Mouse (Mus musculus): ENCODE results near the gene Hip1. TPM values are rescaled to one million over a fixed set of nuclear protein-coding genes. Genes with fewer than 3 reads are reported as not detected.
"Not testable (repeated sequence)": the region's sequence is repeated elsewhere in the genome, so short reads cannot be mapped to it uniquely, and the experiment has no call there.

Hip1 gene
- polyA plus RNA-seq, 1 experiment from 2014 or later: 41.7 TPM

DNA sequence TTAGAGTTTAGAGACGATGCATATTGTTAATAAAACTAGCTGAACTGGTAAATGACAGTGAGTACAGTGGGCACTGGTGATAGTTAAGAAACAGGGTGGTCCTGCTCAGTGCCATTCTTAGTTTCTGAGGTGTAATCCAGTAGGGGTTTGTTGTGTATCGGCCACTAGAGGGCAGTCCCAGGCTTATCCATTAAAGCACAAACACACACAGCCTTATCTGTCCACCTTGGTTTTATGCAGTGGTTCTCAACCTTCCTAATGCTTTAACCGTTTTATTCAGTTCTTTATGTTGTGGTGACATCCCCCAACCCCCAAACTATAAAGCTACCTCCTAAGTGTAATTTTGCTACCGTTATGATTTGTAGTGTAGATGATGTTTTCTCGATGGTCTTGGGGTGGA lies 149.1 kb downstream of the Hip1 start:
- no peaks in the 10 kb centered on the region for H3K9me3 ChIP-seq
- H3K27ac ChIP-seq: no peak overlapping the region
- H3K4me3 ChIP-seq: no peak overlapping the region
- H3K36me3 ChIP-seq: peaks cover 19% of the 10 kb centered on the region
- H3K4me1 ChIP-seq: peaks cover 13% of the 10 kb centered on the region
- 44% methylated on average over 5 of the region's 5 CpGs for WGBS
- H3K27me3 ChIP-seq (ENCODE audit: insufficient read depth, poor library complexity, severe bottlenecking): no peaks in the 10 kb centered on the region
- DNase-seq (ENCODE audit: low spot score): no peak

DNA sequence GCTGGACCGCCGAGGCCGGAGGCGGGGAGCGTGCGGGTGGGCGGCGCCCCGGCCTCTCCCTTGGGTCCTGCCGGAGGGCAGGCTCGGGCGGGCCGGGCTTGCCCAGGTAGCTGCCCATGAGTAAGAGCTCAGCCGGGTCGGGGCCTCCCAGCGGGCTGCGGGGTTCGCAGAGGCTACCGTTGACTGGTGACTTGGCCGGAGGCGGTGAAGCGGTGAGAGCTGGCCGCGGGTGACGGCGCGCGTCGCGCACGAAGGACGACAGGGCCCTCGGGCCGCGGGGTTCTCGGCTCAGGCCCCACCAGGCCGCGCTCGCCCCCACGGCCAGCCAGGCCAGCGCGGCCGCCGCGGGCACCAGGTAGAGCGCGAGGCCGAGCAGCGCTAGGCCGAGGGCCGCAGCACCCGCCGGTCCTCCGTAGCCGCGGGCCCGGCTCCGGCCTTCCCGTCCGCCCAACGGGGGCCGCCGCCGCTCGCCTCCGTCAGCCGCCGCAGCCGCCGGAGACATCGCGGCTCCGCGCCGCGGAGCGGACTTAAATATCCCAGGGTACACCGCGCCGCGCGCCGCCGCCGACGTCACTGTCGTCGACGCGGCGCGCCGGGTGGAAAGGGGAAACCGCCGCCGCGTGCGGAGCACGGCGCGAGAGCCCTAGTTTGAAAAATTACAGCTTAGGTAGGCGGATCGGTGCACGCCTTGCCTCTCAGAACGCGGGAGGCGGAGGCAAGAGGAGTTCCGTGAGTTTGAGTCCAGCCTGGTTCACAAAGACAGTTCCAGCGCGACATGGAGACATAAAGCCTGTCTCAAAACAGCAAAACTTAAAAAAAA lies 150.7 kb downstream of the Hip1 start, which contains the start of gene Pom121:
Gene Pom121, minus strand, starts transcription at position 543 of the 820 bp plus-strand sequence.
- WGBS: 1% methylated on average over 110 of the region's 110 CpGs
- H3K27ac ChIP-seq: peak within 1 kb of the TSS; percentile 99
- DNase-seq (ENCODE audit: low spot score): peak; percentile 88
- H3K4me3 ChIP-seq: peak within 1 kb of the TSS; percentile 98
- peaks cover 13% of the 10 kb centered on the region for H3K4me1 ChIP-seq
- H3K36me3 ChIP-seq: peaks cover 34% of the 10 kb centered on the region
- no peaks in the 10 kb centered on the region for H3K27me3 ChIP-seq (ENCODE audit: insufficient read depth, poor library complexity, severe bottlenecking)
- no peaks in the 10 kb centered on the region for H3K9me3 ChIP-seq

GRCm38 (mm10) chr5:135383771-135384170 lies 161.1 kb downstream of the Hip1 start:
- DNase-seq (ENCODE audit: low spot score): no peak
- no peaks in the 10 kb centered on the region for H3K27me3 ChIP-seq (ENCODE audit: insufficient read depth, poor library complexity, severe bottlenecking)
- H3K4me1 ChIP-seq: no peaks in the 10 kb centered on the region
- WGBS: 84% methylated on average over 10 of the region's 10 CpGs
- no peak overlapping the region for H3K4me3 ChIP-seq
- H3K9me3 ChIP-seq: no peaks in the 10 kb centered on the region
- no peak overlapping the region for H3K27ac ChIP-seq
- H3K36me3 ChIP-seq: peaks cover 95% of the 10 kb centered on the region

GRCm38 (mm10) chr5:135382746-135383145 lies 162.2 kb downstream of the Hip1 start:
- Histone ChIP-seq H3K36me3 (peaks cover 95% of the 10 kb centered on the region), H3K4me3 (no peak overlapping the region), H3K4me1 (no peaks in the 10 kb centered on the region), H3K27me3 (ENCODE audit: insufficient read depth, poor library complexity, severe bottlenecking) (no peaks in the 10 kb centered on the region), H3K27ac (no peak overlapping the region), H3K9me3 (no peaks in the 10 kb centered on the region)
- DNase-seq (ENCODE audit: low spot score): no peak
- 92% methylated on average over 7 of the region's 7 CpGs for WGBS

DNA sequence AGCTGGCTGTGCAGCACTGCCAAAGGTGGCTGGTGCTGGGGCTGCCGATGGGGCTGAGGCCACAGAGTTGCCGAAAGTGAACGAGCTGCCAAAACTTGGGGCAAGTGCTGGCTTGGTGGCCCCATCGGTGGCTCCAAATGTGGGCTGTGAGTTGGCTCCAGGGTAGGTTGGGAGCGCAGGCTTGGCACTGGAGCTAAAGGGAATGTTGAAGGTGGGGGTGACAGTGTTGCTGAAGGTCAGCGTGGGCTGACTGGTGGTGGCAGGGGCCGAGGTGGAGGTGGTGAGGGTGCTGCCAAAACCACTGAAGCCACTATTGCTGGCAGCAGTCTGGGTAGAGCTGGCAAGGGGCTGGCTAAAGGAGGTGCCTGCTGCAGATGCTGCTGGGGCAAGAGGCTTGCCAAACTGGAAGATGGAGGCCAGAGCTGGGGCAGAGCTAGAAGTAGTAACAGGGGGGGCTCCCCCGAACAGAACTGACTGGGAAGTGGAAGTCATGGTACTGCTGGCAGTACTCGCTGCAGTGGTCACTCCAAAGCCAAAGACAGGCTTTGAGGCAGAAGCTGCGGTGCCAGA lies 163.5 kb downstream of the Hip1 start:
- no peaks in the 10 kb centered on the region for H3K9me3 ChIP-seq
- no peak overlapping the region for H3K4me3 ChIP-seq
- DNase-seq (ENCODE audit: low spot score): no peak
- H3K36me3 ChIP-seq: peaks cover 92% of the 10 kb centered on the region
- no peak overlapping the region for H3K27ac ChIP-seq
- 92% methylated on average over 10 of the region's 10 CpGs for WGBS
- H3K4me1 ChIP-seq: no peaks in the 10 kb centered on the region
- H3K27me3 ChIP-seq (ENCODE audit: insufficient read depth, poor library complexity, severe bottlenecking): no peaks in the 10 kb centered on the region

DNA sequence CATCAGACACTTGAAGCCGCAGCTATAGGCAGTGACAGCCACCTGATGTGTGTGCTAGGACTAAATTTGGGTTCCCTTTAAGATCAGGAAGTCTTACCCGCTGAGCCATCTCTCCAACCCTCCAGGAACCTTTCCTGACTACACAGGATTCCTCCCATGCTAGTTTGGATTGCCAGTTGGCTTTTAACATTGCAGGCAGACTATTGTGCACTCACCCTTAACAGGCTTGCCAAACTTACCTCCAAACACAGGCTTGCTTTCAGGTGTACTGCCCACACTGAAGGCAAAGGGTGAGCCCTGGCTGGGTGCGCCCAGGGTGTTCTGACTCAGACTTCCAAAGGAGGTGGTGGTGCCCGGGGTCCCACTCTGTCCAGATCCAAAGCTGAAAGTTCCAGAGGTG lies 164.2 kb downstream of the Hip1 start:
- no peak overlapping the region for H3K27ac ChIP-seq
- no peaks in the 10 kb centered on the region for H3K27me3 ChIP-seq (ENCODE audit: insufficient read depth, poor library complexity, severe bottlenecking)
- H3K4me3 ChIP-seq: no peak overlapping the region
- H3K36me3 ChIP-seq: peaks cover 96% of the 10 kb centered on the region
- no peaks in the 10 kb centered on the region for H3K4me1 ChIP-seq
- no peak for DNase-seq (ENCODE audit: low spot score)
- WGBS: 92% methylated on average over 4 of the region's 4 CpGs
- H3K9me3 ChIP-seq: no peaks in the 10 kb centered on the region

- peaks cover 96% of the 10 kb centered on the region for H3K36me3 ChIP-seq
- H3K9me3 ChIP-seq: no peaks in the 10 kb centered on the region
- DNase-seq (ENCODE audit: low spot score): no peak
- no peaks in the 10 kb centered on the region for H3K4me1 ChIP-seq
- 80% methylated on average over 2 of the region's 2 CpGs for WGBS
- no peak overlapping the region for H3K27ac ChIP-seq
- H3K4me3 ChIP-seq: no peak overlapping the region
- H3K27me3 ChIP-seq (ENCODE audit: insufficient read depth, poor library complexity, severe bottlenecking): no peaks in the 10 kb centered on the region
Observed at GRCm38 (mm10) chr5:135376341-135376740, 168.6 kb downstream of the Hip1 start.

- peaks cover 86% of the 10 kb centered on the region for H3K36me3 ChIP-seq
- H3K4me3 ChIP-seq: no peak overlapping the region
- WGBS: 84% methylated on average over 8 of the region's 8 CpGs
- H3K27me3 ChIP-seq (ENCODE audit: insufficient read depth, poor library complexity, severe bottlenecking): no peaks in the 10 kb centered on the region
- H3K9me3 ChIP-seq: no peaks in the 10 kb centered on the region
- no peak for DNase-seq (ENCODE audit: low spot score)
- H3K4me1 ChIP-seq: peaks cover 10% of the 10 kb centered on the region
- H3K27ac ChIP-seq: no peak overlapping the region
Observed at GRCm38 (mm10) chr5:135375167-135375566, 169.8 kb downstream of the Hip1 start.

DNA sequence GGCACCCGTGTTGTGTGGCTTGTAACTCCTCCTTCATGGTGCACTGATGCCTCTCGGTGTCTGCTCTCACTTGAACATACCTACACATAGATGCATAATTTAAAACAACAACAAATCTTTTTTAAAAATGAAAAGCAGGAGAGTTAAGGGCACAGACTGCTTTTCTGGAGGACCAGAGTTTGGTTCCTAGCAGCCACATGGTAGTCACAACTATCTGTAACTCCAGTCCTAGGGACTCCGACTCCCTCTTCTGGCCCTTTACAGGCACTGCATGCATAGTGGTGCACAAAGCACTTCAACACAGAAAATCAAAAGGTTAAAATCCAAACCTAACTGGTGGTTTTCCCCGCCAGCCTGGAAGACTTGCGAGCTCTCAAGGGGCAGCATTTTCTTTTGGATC lies 171.3 kb downstream of the Hip1 start:
- no peak for DNase-seq (ENCODE audit: low spot score)
- WGBS: 93% methylated on average over 5 of the region's 5 CpGs
- Histone ChIP-seq H3K36me3 (peaks cover 71% of the 10 kb centered on the region), H3K4me3 (no peak overlapping the region), H3K4me1 (peaks cover 17% of the 10 kb centered on the region), H3K27me3 (ENCODE audit: insufficient read depth, poor library complexity, severe bottlenecking) (no peaks in the 10 kb centered on the region), H3K9me3 (no peaks in the 10 kb centered on the region), H3K27ac (no peak overlapping the region)

DNA sequence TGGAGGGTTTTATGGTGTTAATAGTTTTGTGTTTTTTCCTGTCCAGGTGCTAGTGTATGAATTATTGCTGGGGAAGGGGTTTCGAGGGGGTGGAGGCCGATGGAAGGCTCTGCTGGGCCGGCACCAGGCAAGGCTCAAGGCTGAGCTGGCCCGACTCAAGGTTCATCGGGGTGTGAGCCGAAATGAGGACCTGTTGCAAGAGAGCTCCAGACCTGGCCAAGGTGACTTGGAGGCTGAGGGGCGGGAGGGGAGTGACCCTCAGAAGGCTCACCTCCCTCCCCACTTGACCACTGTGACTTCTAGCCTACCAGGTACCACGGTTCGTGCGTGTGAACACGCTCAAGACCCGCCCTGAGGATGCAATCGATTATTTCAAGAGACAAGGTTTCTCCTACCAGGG lies 173.7 kb downstream of the Hip1 start:
- no peaks in the 10 kb centered on the region for H3K9me3 ChIP-seq
- H3K4me1 ChIP-seq: peaks cover 17% of the 10 kb centered on the region
- H3K27me3 ChIP-seq (ENCODE audit: insufficient read depth, poor library complexity, severe bottlenecking): peaks cover 9% of the 10 kb centered on the region
- H3K4me3 ChIP-seq: no peak overlapping the region
- DNase-seq (ENCODE audit: low spot score): no peak
- H3K27ac ChIP-seq: no peak overlapping the region
- 94% methylated on average over 13 of the region's 13 CpGs for WGBS
- peaks cover 49% of the 10 kb centered on the region for H3K36me3 ChIP-seq

DNA sequence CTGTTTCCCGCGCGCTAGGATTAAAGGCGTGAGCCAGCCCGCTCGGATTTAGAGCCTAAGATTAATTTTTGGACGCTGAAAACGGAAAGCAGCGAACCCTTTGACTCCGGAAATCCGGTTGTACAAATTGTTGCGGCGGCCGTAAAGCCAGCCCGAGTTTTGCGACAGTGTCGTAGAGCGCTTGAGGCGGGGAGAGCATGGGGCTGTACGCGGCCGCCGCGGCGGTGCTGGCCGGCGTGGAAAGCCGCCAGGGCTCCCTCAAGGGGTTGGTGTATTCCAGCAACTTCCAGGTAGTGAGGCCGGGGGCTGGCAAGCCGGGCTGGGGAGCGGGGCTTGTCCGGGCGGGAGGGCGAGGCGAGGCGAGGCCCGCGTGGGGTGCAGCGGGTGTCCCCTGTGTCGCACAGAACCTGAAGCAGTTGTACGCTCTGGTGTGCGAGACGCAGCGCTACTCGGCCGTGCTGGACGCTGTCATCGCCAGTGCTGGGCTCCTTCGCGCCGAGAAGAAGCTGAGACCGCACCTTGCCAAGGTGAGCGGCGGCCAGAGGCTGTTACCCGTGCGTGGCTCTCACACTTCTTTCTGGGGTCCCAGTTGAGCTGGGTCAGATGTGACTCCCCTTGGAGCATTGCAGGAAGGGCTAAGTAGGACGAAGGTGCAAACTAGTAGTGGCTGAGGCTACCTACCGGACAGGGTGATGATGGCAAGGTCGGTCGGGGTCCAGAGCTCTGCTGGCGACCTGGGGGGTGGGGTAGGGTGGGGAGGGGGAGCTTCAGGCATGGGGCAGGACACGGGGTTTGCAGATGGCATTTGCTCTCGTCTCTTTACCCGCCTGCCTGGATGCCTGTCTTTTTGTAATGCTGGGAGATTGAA lies 174.9 kb downstream of the Hip1 start, which contains the start of gene Nsun5:
Gene Nsun5, plus strand, starts transcription at position 167 of the 868 bp plus-strand sequence.
- Histone ChIP-seq H3K9me3 (no peaks in the 10 kb centered on the region), H3K4me1 (peaks cover 17% of the 10 kb centered on the region), H3K4me3 (peak within 1 kb of the TSS; percentile 97), H3K27ac (peak within 1 kb of the TSS; percentile 89), H3K27me3 (ENCODE audit: insufficient read depth, poor library complexity, severe bottlenecking) (peaks cover 12% of the 10 kb centered on the region), H3K36me3 (peaks cover 37% of the 10 kb centered on the region)
- DNase-seq (ENCODE audit: low spot score): peak; percentile 95
- WGBS: under 1% methylated on average over 64 of the region's 64 CpGs

GRCm38 (mm10) chr5:135369196-135369595 lies 175.7 kb downstream of the Hip1 start:
- Histone ChIP-seq H3K27me3 (ENCODE audit: insufficient read depth, poor library complexity, severe bottlenecking) (peaks cover 20% of the 10 kb centered on the region), H3K4me3 (peak overlapping the region; percentile 97), H3K4me1 (peaks cover 17% of the 10 kb centered on the region), H3K36me3 (peaks cover 29% of the 10 kb centered on the region), H3K27ac (peak overlapping the region; percentile 89; the same call in 1 of the 2 replicates)
- not testable (repeated sequence) for H3K9me3 ChIP-seq; DNase-seq (ENCODE audit: low spot score)
- WGBS: 55% methylated on average over 9 of the region's 9 CpGs

DNA sequence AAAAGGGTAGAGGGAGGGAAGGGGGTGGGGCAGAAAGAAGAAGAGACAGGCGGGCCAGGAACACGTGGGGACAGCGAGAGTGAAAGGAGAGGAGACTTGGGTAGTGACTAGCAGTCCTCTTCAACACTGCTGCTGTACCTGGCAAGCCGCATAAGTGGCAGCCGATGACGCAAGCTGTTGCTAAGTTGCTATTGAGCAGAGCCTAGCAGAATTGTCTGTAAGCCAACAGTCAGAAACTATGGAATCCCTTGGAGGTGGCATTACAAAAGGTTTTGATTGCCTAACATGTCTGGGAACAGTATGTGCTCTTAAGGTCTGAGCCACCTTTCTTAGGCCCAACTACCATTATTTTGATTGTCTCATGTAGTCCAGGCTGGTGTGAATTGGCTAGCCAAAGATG lies 176.6 kb downstream of the Hip1 start:
- Histone ChIP-seq H3K4me1 (peaks cover 17% of the 10 kb centered on the region), H3K9me3 (no peaks in the 10 kb centered on the region), H3K27ac (no peak overlapping the region), H3K4me3 (no peak overlapping the region), H3K36me3 (peaks cover 20% of the 10 kb centered on the region), H3K27me3 (ENCODE audit: insufficient read depth, poor library complexity, severe bottlenecking) (peaks cover 22% of the 10 kb centered on the region)
- no peak for DNase-seq (ENCODE audit: low spot score)
- 79% methylated on average over 6 of the region's 6 CpGs for WGBS

All from heart, embryonic 10.5 days (tissue).